Mouse (Mus musculus) cerebellum, adult 2 months (tissue): Measurements from ENCODE around the gene Mib2. TPM values are rescaled to one million over a fixed set of nuclear protein-coding genes. Genes with fewer than 3 reads are reported as not detected.
A peak's percentile ranks its signal among the peaks of the same experiment; 100 is the strongest.

ENCODE experiments used
- DNase-seq, 2 experiments: peaks; one replicate each; pipeline ENCODE4 v3.0.0; 2021
- H3K27ac ChIP-seq: fragments of 200-500 bp; 2 replicates; pipeline ENCODE4 v1.5.1; 2012; ENCODE audit warnings: low read length, control low read depth, inconsistent platforms; ENCODE audit not compliant: insufficient read depth
- H3K27me3 ChIP-seq: fragments of 200-500 bp; 2 replicates; pipeline ENCODE4 v1.6.1; 2012; ENCODE audit warnings: inconsistent platforms, mild to moderate bottlenecking, low read length, moderate library complexity; ENCODE audit not compliant: control insufficient read depth, insufficient read depth
- H3K4me1 ChIP-seq: fragments of 200-500 bp; 2 replicates; pipeline ENCODE4 v1.6.1; 2011; ENCODE audit warnings: low read length; ENCODE audit not compliant: control insufficient read depth, insufficient read depth
- H3K4me3 ChIP-seq: fragments of 200-500 bp; replicated peaks from 2 replicates; pipeline ENCODE3; 2011; ENCODE audit warnings: mild to moderate bottlenecking, low read depth, low read length, control low read depth; ENCODE audit not compliant: insufficient read depth
- CTCF ChIP-seq: fragments of 200-500 bp; IDR thresholded peaks from 2 replicates; pipeline ENCODE4 v1.5.1; 2011; ENCODE audit warnings: low read depth, mild to moderate bottlenecking, control low read depth, low read length, moderate library complexity, borderline replicate concordance; ENCODE audit not compliant: insufficient read depth
- POLR2A ChIP-seq: fragments of 200-500 bp; IDR thresholded peaks from 2 replicates; pipeline ENCODE4 v1.6.1; 2011; ENCODE audit warnings: low read length, control low read depth, borderline replicate concordance; ENCODE audit not compliant: insufficient read depth
- WGBS: fragments of 180-500 bp; shearing (Covaris S2); methylation state at CpG from one replicate; pipeline ENCODE4 v1.1.7; 2018; 5-methylcytosine and 5-hydroxymethylcytosine counted together
- polyA plus RNA-seq: library from polyadenylated mRNA; depleted of rRNA; stranded (reverse); fragments of >200 nt; gene quantifications from 2 replicates; pipeline ENCODE4 v1.2.3, GENCODE M21; 2012

Mib2 gene
- polyA plus RNA-seq, 1 experiment: 146 TPM

GRCm38 (mm10) chr4:155660641-155661040 lies 8.4 kb downstream of the Mib2 start:
- Histone ChIP-seq H3K4me3 (no peak overlapping the region), H3K27ac (no peak overlapping the region), H3K27me3 (no peaks in the 10 kb centered on the region), H3K4me1 (no peaks in the 10 kb centered on the region)
- WGBS: 59% methylated on average over 12 of the region's 12 CpGs
- no peak for DNase-seq
- no peak for TF ChIP-seq CTCF
- no peak for TF ChIP-seq POLR2A

GRCm38 (mm10) chr4:155658961-155659360 lies 10.0 kb downstream of the Mib2 start:
- Histone ChIP-seq H3K4me1 (peaks cover 9% of the 10 kb centered on the region; the same call in 1 of the 2 replicates), H3K27me3 (no peaks in the 10 kb centered on the region), H3K4me3 (no peak overlapping the region), H3K27ac (no peak overlapping the region)
- TF ChIP-seq POLR2A: no peak
- TF ChIP-seq CTCF: no peak
- no peak for DNase-seq
- WGBS: 88% methylated on average over 10 of the region's 10 CpGs

GRCm38 (mm10) chr4:155656214-155656751 lies 12.7 kb downstream of the Mib2 start:
- peak; percentile 41 to 50 for DNase-seq
- H3K4me1 ChIP-seq: peaks cover 18% of the 10 kb centered on the region; the same call in 1 of the 2 replicates
- no peak overlapping the region for H3K4me3 ChIP-seq
- H3K27me3 ChIP-seq: no peaks in the 10 kb centered on the region
- TF ChIP-seq POLR2A (no peak), CTCF (no peak)
- no peak overlapping the region for H3K27ac ChIP-seq
- 33% methylated on average over 13 of the region's 13 CpGs for WGBS

DNA sequence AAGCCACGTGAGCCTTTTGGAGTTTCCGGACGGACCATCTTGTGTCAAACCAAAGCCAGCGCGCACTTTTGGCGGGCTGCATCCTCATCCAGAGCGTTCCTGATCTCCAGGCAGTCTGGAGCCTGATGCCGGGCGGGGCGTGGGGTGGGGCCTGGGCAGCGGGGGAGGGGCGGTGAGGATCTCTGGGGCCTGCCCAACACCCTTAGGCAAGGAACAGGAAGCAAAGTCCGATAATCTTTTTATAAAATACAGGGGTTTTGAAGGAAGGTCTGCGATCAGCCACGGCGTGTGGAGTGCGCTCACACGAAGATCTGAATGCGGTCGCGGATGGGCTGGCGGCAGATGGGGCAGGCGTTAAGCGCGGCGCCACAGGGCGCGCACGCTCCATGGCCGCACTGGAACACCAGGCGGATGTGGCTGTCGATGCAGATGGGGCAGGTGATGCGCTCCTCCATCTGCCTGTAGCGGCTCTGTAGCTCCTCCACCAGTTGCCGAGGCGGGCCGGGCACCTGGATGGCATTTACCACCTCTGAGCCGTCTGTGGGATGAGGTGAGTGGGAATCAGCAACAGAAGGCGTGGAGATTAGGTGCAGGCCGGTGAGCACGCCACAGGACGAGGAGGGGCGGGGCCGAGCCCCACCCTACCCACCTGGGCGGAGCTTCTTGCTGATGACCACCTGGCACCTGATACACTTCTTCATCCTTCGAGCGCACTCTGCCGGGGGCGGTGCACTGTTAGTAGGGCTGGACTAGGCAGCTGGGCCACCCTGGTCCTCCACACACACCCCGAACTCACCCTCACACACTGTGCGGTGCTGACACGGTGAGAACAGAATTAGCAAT lies 14.3 kb downstream of the Mib2 start:
- peak; percentile 73 for DNase-seq
- H3K27me3 ChIP-seq: no peaks in the 10 kb centered on the region
- 5% methylated on average over 52 of the region's 52 CpGs for WGBS

DNA sequence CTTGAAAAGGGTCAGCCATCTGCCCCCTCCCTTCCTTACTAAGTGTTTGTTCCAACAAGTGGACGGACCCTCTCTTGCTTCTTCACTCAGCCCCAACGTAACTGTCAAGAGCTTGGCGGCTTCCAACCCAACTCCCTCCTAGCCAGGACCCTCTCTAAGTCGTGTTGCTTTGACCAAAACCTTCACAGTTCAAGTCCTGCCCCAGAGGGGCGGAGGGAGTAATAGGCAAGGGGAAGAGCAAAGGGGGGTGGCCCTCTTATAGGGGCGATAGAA lies 14.9 kb downstream of the Mib2 start:
- Histone ChIP-seq H3K4me1 (peaks cover 18% of the 10 kb centered on the region; the same call in 1 of the 2 replicates), H3K27ac (no peak overlapping the region), H3K4me3 (peak overlapping the region; percentile 60), H3K27me3 (no peaks in the 10 kb centered on the region)
- TF ChIP-seq POLR2A: no peak
- TF ChIP-seq CTCF: no peak
- no peak for DNase-seq
- 8% methylated on average over 6 of the region's 6 CpGs for WGBS

More for the DNA sequence above, 14.3 kb downstream of the Mib2 start:
- Histone ChIP-seq H3K4me3 (peak overlapping the region; percentile 60), H3K4me1 (peaks cover 18% of the 10 kb centered on the region; the same call in 1 of the 2 replicates), H3K27ac (peak overlapping the region; percentile 31)
- peak; percentile 43; the same call in 1 of the 2 replicates for TF ChIP-seq POLR2A
- TF ChIP-seq CTCF: no peak

GRCm38 (mm10) chr4:155653451-155654182 lies 15.4 kb downstream of the Mib2 start:
- H3K4me1 ChIP-seq: peaks cover 18% of the 10 kb centered on the region; the same call in 1 of the 2 replicates
- 3% methylated on average over 31 of the region's 31 CpGs for WGBS
- peak; percentile 64 to 73 for DNase-seq
- TF ChIP-seq CTCF (peak; percentile 16; the same call in 1 of the 2 replicates), POLR2A (0 out of 2 replicates have a peak, but pooled peaks have one; percentile 25)
- H3K27ac ChIP-seq: peak overlapping the region; percentile 73
- peak overlapping the region; percentile 60 for H3K4me3 ChIP-seq
- no peaks in the 10 kb centered on the region for H3K27me3 ChIP-seq

DNA sequence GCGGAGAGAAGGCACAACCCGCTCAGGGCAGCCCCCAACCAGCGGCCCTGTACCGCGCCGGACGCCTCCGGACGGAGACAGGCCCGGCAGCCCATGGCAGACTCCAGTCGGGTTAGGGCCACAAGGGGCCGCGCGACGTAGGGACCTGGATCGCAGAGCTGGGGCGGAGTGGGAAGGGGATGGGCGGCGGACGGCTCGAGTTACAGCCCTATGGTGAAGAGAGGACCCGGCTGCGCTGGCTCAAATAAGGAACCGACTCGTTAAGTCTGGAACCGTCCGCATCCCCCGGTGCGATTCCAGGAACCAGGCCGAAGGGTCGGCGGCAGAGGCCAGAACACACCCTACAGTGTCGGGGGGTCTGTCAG lies 15.9 kb downstream of the Mib2 start, which contains the start of gene Mmp23:
Gene Mmp23, minus strand, starts transcription at position 299 of the 365 bp plus-strand sequence.
- no peaks in the 10 kb centered on the region for H3K27me3 ChIP-seq
- TF ChIP-seq POLR2A (no peak), CTCF (no peak)
- WGBS: 1% methylated on average over 33 of the region's 33 CpGs

More for the DNA sequence above, 15.9 kb downstream of the Mib2 start, which contains the start of gene Mmp23:
- peak; percentile 60 to 79 for DNase-seq
- Histone ChIP-seq H3K4me1 (peaks cover 18% of the 10 kb centered on the region; the same call in 1 of the 2 replicates), H3K4me3 (peak within 1 kb of the TSS; percentile 60), H3K27ac (peak within 1 kb of the TSS; percentile 73)
